Mouse (Mus musculus) effector memory CD4-positive, alpha-beta T cell, adult 7 months (primary cell): ENCODE results near the gene Cnpy2. TPM values are rescaled to one million over a fixed set of nuclear protein-coding genes. Genes with fewer than 3 reads are reported as not detected.

Experiments
- polyA plus RNA-seq: library from polyadenylated mRNA; unstranded; fragments of 100-300 nt; shearing (Covaris generic); gene quantifications from one replicate; pipeline ENCODE4 v1.2.1, GENCODE M21; 2017

The Cnpy2 gene
- polyA plus RNA-seq, result 24.1 TPM

DNA sequence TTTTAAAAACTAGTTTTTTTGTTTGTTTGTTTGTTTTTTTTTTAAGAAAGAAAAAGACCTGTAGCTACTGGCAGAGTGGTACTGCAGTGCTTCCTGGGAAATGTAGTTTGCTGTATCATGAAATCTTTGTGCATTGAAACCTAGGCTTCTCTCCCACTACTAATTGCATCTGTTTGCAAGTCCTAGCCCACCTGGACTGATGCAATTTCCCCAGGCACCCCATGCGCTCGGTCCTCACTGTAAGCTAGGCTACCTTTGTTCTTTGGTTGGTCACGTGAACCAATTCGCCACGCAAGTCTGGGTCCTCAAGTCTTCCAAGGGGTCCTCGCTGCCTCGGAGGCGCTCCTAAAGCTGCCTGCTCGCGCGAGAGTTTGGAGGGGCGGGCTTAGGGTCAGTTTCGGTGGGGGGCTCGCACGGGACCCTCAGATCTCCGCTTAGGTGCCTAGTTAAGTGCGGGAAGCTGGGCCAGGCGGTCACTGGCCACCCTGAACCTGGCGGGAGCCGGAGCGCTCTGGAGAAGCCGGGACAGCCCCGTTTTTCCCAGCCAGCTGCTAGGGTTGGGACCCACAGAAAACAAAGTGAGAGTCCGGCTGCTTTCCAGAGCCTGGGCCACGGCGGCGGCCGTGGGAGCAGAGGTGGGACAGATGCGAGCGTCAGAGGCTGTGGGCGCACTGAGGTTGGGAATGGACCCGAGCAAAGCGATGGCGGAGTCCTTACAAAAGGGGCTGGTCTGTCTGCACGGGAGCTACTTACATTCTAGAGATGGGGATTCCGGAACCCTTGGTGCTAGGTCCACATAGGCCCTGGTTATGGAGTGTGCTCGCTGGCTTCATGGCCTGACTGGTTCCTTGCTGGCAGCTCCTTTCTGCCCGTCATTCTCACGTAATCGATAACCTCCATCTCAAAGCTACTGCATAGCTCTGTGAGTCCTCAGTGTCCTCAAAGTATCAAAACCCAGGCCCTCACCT, at the start of gene Cnpy2:
Gene Cnpy2, plus strand, starts transcription at position 319 of the 968 bp plus-strand sequence.

GRCm38 (mm10) chr10:128298702-128299171, 23.5 kb upstream of the Cnpy2 start, which contains the start of gene Il23a:
Gene Il23a, minus strand, starts transcription at chr10:128298752.

DNA sequence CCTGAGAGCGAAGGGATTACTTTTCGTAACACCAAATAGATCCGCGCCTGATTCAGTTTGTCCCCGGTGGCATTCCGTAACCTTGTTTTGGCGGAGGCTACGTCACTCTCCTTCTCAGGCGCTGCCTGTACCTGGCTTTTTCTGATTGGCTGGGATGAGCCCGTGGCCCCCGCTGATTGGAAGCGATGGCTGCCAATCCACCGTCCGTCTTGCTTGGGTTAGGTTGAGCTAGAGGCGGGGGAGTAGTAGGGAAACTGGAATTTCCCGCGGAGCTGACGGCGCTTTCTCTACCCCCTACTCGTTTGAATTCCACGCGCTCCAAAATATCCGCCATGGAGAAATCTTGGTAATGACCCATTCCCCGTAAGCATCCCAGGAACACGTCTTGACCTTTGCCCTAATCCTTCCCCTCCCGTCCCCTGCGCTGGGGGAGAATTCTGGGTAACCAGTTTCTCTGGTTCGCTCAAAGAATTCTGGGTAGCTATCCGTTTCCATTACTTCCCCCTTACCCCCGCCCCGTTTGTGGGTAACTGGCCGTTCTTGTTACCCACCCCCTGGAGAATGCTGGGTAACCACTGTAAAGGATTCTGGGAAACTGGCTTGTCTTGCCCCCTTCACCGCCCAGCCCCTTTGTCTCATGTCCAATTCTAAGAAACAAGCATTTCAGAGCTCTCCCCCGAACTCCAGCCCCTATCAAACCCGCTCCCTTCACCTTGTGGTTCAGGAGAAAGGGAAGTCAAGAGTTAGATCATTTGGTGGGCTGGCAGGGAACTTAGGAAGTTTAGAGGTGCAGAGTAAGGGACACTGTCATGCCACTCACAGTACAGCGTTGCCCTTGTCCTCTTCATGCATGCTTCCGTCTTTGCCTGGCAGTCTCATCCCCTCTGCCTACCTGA, 18.9 kb upstream of the Cnpy2 start, which contains the start of gene Pan2:
Gene Pan2, plus strand, starts transcription at position 210 of the 896 bp plus-strand sequence.

GRCm38 (mm10) chr10:128337306-128338181, 15.3 kb downstream of the Cnpy2 start, which contains the start of gene Cs:
Gene Cs, plus strand, starts transcription at chr10:128337734.

DNA sequence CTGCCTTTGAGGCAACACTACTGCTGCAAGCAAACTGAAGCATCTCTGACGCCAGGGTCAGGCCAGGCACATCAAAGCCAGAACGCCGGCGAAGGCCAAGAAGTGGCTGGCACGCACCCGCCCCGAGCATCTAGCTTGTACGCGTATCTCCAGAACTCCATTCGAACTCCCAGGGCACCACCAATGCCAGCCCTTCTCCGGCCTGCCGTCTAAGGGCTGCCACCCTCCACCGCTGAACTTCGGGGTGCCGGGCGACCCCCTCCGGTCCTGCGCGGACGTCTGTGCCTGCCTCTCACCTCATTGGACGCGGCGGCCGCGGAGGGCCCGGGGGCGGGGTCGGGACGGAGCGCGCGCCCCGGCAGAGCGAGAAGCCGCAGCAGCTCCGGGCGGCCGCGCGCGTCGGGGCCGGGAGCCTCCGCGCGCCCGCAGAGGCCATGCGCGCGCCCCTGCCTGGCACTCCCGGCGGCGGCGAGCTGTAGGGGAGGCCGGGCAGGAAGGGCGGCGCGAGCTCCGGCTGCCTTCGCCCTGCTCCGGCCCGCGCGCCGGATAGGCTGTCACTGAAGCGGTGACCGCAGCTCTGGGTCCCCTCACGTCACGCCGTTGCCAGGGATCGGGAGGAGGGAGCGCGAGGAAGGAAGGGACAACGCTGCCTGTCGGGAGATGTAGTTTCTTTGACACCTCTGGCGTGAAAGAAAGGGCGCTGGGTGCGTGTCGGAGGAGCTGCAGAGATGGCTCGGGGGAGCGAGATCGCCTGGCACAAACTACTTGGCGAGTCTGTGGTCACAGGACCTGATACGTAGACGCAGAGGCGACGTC, 46.4 kb downstream of the Cnpy2 start, which contains the start of gene Coq10a:
Gene Coq10a, minus strand, starts transcription at position 596 of the 816 bp plus-strand sequence.

DNA sequence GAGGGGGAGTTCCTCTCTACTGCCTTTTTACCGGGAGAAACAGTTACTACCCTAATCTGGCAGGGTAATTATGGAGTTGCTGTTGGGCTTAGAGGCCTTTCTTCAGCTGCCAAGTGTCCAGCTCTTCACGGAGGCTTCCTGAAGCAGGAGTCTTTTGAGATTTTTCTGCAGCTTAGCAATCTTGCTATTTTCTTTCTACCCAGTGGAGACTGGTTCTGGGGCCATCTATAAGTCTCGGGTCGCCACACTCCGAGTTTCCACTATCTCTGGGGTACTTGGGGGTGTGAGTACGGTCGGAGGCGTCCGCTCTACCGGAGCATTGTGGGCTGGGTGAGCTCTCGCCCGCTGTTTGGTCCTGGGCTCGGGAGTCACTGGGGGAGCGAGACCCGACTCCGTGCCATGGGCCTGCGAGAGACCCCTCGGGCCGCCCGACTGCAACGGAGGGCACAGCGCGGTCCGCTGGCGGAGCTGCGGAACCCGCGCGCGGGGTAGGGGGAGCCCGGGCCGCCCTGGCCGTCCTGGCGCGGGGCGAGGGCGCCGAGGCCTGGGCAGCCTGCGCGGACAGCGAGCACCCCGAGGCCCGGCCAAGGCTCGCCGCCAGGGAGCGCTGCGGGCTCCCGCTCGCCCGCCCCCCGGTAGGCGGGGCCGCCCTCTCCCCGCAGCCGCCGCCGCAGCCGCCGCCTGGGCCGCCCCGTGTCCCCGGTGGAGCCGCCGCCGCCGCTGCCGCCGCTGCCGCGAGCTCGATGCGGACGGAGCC, 54.4 kb downstream of the Cnpy2 start, which contains the start of gene Ankrd52:
Gene Ankrd52, plus strand, starts transcription at position 661 of the 757 bp plus-strand sequence.

Other genes starting within 250 kb of the Cnpy2 start
- 1,063 TPM for gene Atp5b, start 239.2 kb upstream of the Cnpy2 start, polyA plus RNA-seq
- gene Baz2a, start 230.9 kb upstream of the Cnpy2 start, polyA plus RNA-seq, result 47.7 TPM
- 32.2 TPM for gene Rbms2, start 142.2 kb upstream of the Cnpy2 start, polyA plus RNA-seq
- gene Gls2, start 128.0 kb upstream of the Cnpy2 start, polyA plus RNA-seq, result 2.5 TPM
- 14.4 TPM for gene Spryd4, start 110.7 kb upstream of the Cnpy2 start, polyA plus RNA-seq
- gene Mip, start 96.6 kb upstream of the Cnpy2 start, polyA plus RNA-seq, result not detected
- gene Timeless, start 90.4 kb upstream of the Cnpy2 start, polyA plus RNA-seq, result 11.1 TPM
- gene Apon, start 68.4 kb upstream of the Cnpy2 start, polyA plus RNA-seq, result not detected
- 0.30 TPM for gene Apof, start 53.8 kb upstream of the Cnpy2 start, polyA plus RNA-seq
- 32.4 TPM for gene Stat2, start 51.9 kb upstream of the Cnpy2 start, polyA plus RNA-seq
- 0.51 TPM for gene Il23a, start 23.7 kb upstream of the Cnpy2 start, polyA plus RNA-seq
- gene Pan2, start 19.1 kb upstream of the Cnpy2 start, polyA plus RNA-seq, result 35.2 TPM
- 107 TPM for gene Cs, start 15.3 kb downstream of the Cnpy2 start, polyA plus RNA-seq
- 32.0 TPM for gene Coq10a, start 46.5 kb downstream of the Cnpy2 start, polyA plus RNA-seq
- 3.4 TPM for gene Ankrd52, start 54.7 kb downstream of the Cnpy2 start, polyA plus RNA-seq
- 0.74 TPM for gene Slc39a5, start 78.8 kb downstream of the Cnpy2 start, polyA plus RNA-seq
- gene Nabp2, start 89.0 kb downstream of the Cnpy2 start, polyA plus RNA-seq, result 55.5 TPM
- gene Rnf41, start 89.2 kb downstream of the Cnpy2 start, polyA plus RNA-seq, result 21.2 TPM
- gene Smarcc2, start 136.8 kb downstream of the Cnpy2 start, polyA plus RNA-seq, result 79.3 TPM
- gene Myl6, start 171.7 kb downstream of the Cnpy2 start, polyA plus RNA-seq, result 1,223 TPM
- 2.7 TPM for gene Myl6b, start 176.2 kb downstream of the Cnpy2 start, polyA plus RNA-seq
- gene Esyt1, start 203.4 kb downstream of the Cnpy2 start, polyA plus RNA-seq, result 300 TPM
- 38.5 TPM for gene Zc3h10, start 225.3 kb downstream of the Cnpy2 start, polyA plus RNA-seq
- gene Rpl41, start 226.8 kb downstream of the Cnpy2 start, polyA plus RNA-seq, result 2,513 TPM
- 19.5 TPM for gene Pa2g4, start 243.5 kb downstream of the Cnpy2 start, polyA plus RNA-seq